Mouse (Mus musculus): ENCODE data around the gene Slc43a3.

Slc43a3 gene

GRCm38 (mm10) chr2:84999486-85000181 is 63.3 kb downstream of the Slc43a3 start:
- no peak for DNase-seq

- DNase-seq: peak; percentile 13
These were observed 65.1 kb downstream of the Slc43a3 start for GRCm38 (mm10) chr2:85001497-85001896.

DNA sequence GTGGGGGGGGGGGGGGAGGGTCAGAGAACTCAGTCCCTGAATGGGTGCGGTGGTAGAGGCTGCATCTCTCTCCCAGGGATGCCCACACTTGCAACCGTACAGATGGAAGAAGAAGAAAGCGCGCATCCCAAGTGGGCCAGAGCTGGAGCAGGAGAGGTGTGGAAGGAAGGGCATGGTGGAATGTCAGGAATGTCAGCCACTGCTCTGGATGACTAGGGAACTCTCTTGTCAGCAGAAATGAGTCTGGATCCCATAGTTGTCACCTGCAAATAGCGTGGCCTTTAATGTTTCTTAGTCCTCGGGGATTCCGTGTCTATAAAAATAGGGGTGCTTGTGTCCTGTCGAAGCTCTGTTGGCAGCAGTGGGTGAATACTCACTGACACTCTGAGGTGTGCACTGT is 66.2 kb downstream of the Slc43a3 start:
- DNase-seq: no peak

DNA sequence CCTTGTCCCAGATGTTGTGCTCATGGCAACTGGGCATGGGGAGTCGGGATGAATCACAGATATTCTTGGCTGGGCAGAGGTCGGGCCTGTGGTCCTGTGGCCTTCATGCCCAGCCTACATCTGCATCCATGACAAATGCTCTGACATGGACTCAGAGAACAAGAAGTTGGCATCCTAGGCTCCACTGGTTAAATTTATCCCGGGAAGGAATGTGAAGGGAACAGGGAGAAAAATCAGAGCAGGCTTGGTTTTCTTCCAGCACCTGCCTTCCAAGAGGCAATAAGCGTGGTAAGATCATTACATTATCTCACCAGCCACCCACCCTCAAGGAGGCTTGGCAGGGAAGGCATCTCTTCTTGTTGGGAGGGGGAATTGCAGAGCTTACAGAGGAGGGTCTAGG is 68.0 kb downstream of the Slc43a3 start:
- no peak for DNase-seq

DNA sequence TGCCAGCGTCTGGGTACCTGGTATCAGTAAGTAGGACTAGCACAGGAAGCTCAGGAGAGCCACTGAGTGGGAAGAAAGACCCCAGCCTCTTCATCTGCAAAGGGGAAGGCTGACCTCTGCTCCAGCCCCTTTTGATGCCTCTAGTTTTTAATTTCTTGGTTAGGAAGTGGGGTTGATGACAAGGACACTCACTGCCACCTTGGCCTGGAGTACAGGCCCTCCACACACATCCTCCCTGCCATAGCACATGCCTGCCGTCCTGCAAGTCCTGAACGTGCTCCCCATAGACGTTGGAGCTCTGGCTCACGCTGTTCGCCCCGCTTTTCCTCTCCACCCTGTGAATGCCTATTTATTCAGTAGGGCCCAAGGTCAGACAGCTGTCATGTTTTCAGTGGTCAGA is 70.2 kb downstream of the Slc43a3 start:
- no peak for DNase-seq

GRCm38 (mm10) chr2:85007729-85008128 is 71.3 kb downstream of the Slc43a3 start:
- DNase-seq: peak; percentile 14
